Mouse (Mus musculus) CH12.LX (cell line): ENCODE measurements around the gene Fibcd1. TPM values are rescaled to one million over a fixed set of nuclear protein-coding genes. Genes with fewer than 3 reads are reported as not detected.

ENCODE experiments used
- DNase-seq: peaks from one replicate; pipeline ENCODE4 v3.0.0-alpha.2; 2013; ENCODE audit errors: extremely low read depth
- H3K27ac ChIP-seq: 2 replicates; pipeline ENCODE4 v1.5.1; 2012; ENCODE audit warnings: low read depth, mild to moderate bottlenecking, control low read depth, moderate library complexity; ENCODE audit not compliant: insufficient read depth
- H3K27me3 ChIP-seq: replicated peaks from 2 replicates; pipeline ENCODE3; 2012; ENCODE audit warnings: inconsistent platforms
- H3K36me3 ChIP-seq, 2 experiments: replicated peaks in 1 of 2; 2 replicates each; pipeline versions ENCODE3 to v1.6.1; 2012; ENCODE audit warnings: inconsistent platforms in 1 of 2, low read length in 1 of 2, mild to moderate bottlenecking in 1 of 2, mixed read lengths in 1 of 2, moderate library complexity in 1 of 2; ENCODE audit not compliant: control insufficient read depth in 1 of 2, insufficient read depth in 1 of 2
- H3K4me1 ChIP-seq, 2 experiments: 2 replicates each; pipeline ENCODE4 v1.6.1; 2012; ENCODE audit warnings: inconsistent platforms in 1 of 2, moderate library complexity in 1 of 2; ENCODE audit not compliant: insufficient read depth in 2 of 2, control insufficient read depth in 1 of 2
- H3K4me2 ChIP-seq: 2 replicates; pipeline ENCODE4 v1.6.1; 2012; ENCODE audit warnings: low read depth, mild to moderate bottlenecking, control low read depth; ENCODE audit not compliant: poor library complexity, insufficient read depth, severe bottlenecking
- H3K4me3 ChIP-seq, 3 experiments: fragments of 150-350 bp in 1 of 3; sonication (generic) in 1 of 3; replicated peaks in 1 of 3; 2 replicates each; pipeline versions ENCODE3 to v1.5.1; 2011 to 2012; ENCODE audit warnings: low read depth in 2 of 3, low read length in 2 of 3, mild to moderate bottlenecking in 2 of 3, moderate library complexity in 2 of 3, control low read depth in 1 of 3, improper control_type of control experiment in 1 of 3, inconsistent platforms in 1 of 3, mixed read lengths in 1 of 3; ENCODE audit not compliant: poor library complexity in 1 of 3
- H3K79me2 ChIP-seq: replicated peaks from 2 replicates; pipeline ENCODE4 v1.6.1; 2012; ENCODE audit warnings: mild to moderate bottlenecking, moderate library complexity; ENCODE audit not compliant: control insufficient read depth, poor library complexity, insufficient read depth, severe bottlenecking; ENCODE audit errors: extremely low read depth
- H3K9ac ChIP-seq: 2 replicates; pipeline ENCODE4 v1.6.1; 2012; ENCODE audit warnings: low read depth, mild to moderate bottlenecking, control low read depth, moderate library complexity; ENCODE audit not compliant: insufficient read depth
- H3K9me3 ChIP-seq: replicated peaks from 2 replicates; pipeline ENCODE3; 2012; ENCODE audit warnings: low read length, inconsistent platforms, mixed read lengths
- BHLHE40 ChIP-seq: IDR thresholded peaks from 2 replicates; pipeline ENCODE4 v1.6.1; 2011; ENCODE audit warnings: mild to moderate bottlenecking, low read depth, low read length, improper control_type of control experiment
- CHD2 ChIP-seq: IDR thresholded peaks from 2 replicates; pipeline ENCODE4 v1.6.1; 2011; ENCODE audit warnings: low read length, improper control_type of control experiment
- CTCF ChIP-seq, 2 experiments: IDR thresholded peaks in 1 of 2; conservative IDR thresholded peaks in 1 of 2; 2 replicates each; pipeline ENCODE4 v1.5.1; 2011 to 2012; ENCODE audit warnings: low read depth in 2 of 2, low read length in 2 of 2, improper control_type of control experiment in 1 of 2, inconsistent platforms in 1 of 2, mild to moderate bottlenecking in 1 of 2, moderate library complexity in 1 of 2
- ELF1 ChIP-seq: IDR thresholded peaks from 2 replicates; pipeline ENCODE4 v1.6.1; 2014; ENCODE audit warnings: low read depth, mild to moderate bottlenecking, inconsistent platforms, low read length, improper control_type of control experiment
- EP300 ChIP-seq: IDR thresholded peaks from 2 replicates; pipeline ENCODE4 v1.6.1; 2011; ENCODE audit warnings: low read length, improper control_type of control experiment
- JUN ChIP-seq: IDR thresholded peaks from 2 replicates; pipeline ENCODE4 v1.6.1; 2011; ENCODE audit warnings: low read depth, mild to moderate bottlenecking, low read length, improper control_type of control experiment, moderate library complexity; ENCODE audit not compliant: insufficient read depth
- MAFK ChIP-seq: IDR thresholded peaks from 2 replicates; pipeline ENCODE4 v1.6.1; 2011; ENCODE audit warnings: low read length, improper control_type of control experiment; ENCODE audit not compliant: insufficient replicate concordance
- MAX ChIP-seq: IDR thresholded peaks from 2 replicates; pipeline ENCODE4 v1.6.1; 2011; ENCODE audit warnings: low read length, improper control_type of control experiment
- MAZ ChIP-seq: IDR thresholded peaks from 2 replicates; pipeline ENCODE4 v1.6.1; 2012; ENCODE audit warnings: low read depth, mild to moderate bottlenecking, inconsistent platforms, low read length, improper control_type of control experiment, moderate library complexity
- MEF2A ChIP-seq: IDR thresholded peaks from 2 replicates; pipeline ENCODE4 v1.6.1; 2014; ENCODE audit warnings: low read depth, mild to moderate bottlenecking, inconsistent platforms, low read length, improper control_type of control experiment, borderline replicate concordance
- NRF1 ChIP-seq: IDR thresholded peaks from 2 replicates; pipeline ENCODE4 v1.6.1; 2014; ENCODE audit warnings: low read depth, mild to moderate bottlenecking, inconsistent platforms, low read length, improper control_type of control experiment, moderate library complexity
- PAX5 ChIP-seq: IDR thresholded peaks from 2 replicates; pipeline ENCODE4 v1.6.1; 2012; ENCODE audit warnings: low read length, inconsistent platforms, mixed read lengths
- POLR2AphosphoS2 ChIP-seq: IDR thresholded peaks from 2 replicates; pipeline ENCODE4 v1.6.1; 2011; ENCODE audit warnings: low read depth, low read length, improper control_type of control experiment
- RAD21 ChIP-seq: IDR thresholded peaks from 2 replicates; pipeline ENCODE4 v1.6.1; 2011; ENCODE audit warnings: low read depth, mild to moderate bottlenecking, low read length, improper control_type of control experiment, moderate library complexity
- UBTF ChIP-seq: IDR thresholded peaks from 2 replicates; pipeline ENCODE4 v1.6.1; 2012; ENCODE audit warnings: low read depth, mild to moderate bottlenecking, inconsistent platforms, low read length, improper control_type of control experiment, moderate library complexity
- USF1 ChIP-seq: IDR thresholded peaks from 2 replicates; pipeline ENCODE4 v1.6.1; 2014; ENCODE audit warnings: low read depth, mild to moderate bottlenecking, inconsistent platforms, low read length, improper control_type of control experiment
- dilution Hi-C: fragments of 300-500 bp; cut with MboI; formaldehyde crosslinking; loops from 2 replicates; pipeline ENCODE4 v1.14.3; 2020; ENCODE audit warnings: low sequenced_read_pairs; ENCODE audit not compliant: extremely low pct_unique_long_range_greater_than_20kb, extremely low pct_ligation_motif_present
- in situ Hi-C: fragments of 300-500 bp; cut with MboI; formaldehyde crosslinking; loops from 3 replicates; pipeline ENCODE4 v1.14.3; 2019; ENCODE audit warnings: low sequenced_read_pairs, low pct_ligation_motif_present, low pct_unique_long_range_greater_than_20kb, mixed read lengths
- polyA plus RNA-seq: library from polyadenylated mRNA; unstranded; fragments of >175 nt; gene quantifications from 2 replicates; pipeline ENCODE4 v1.2.1, GENCODE M21; 2012; ENCODE audit warnings: low read depth; ENCODE audit not compliant: insufficient read length
- total RNA-seq, 2 experiments: library from RNA; depleted of rRNA; stranded (reverse); fragments of 300-350 nt in 1 of 2; fragments of >200 nt in 1 of 2; gene quantifications; 2 replicates each; pipeline ENCODE4 v1.2.3; 2012 to 2014

Gene Fibcd1
- total and polyA plus RNA-seq, 3 experiments, result 0.04 to 0.15 (median 0.09) TPM

- Histone ChIP-seq H3K27me3 (peaks cover 68% of the 10 kb centered on the region), H3K27ac (no peak overlapping the region), H3K4me1 (peaks cover 0 to 7% of the 10 kb centered on the region in 2 experiments; a peak in 1 of 4 replicates), H3K9me3 (peaks cover 10% of the 10 kb centered on the region), H3K36me3 (no peaks in the 10 kb centered on the region), H3K79me2 (no peaks in the 10 kb centered on the region), H3K4me3 (no peak overlapping the region), H3K9ac (no peak overlapping the region), H3K4me2 (no peak overlapping the region)
- in situ Hi-C loops (no loop called here), dilution Hi-C loops (no loop called here)
- no peak for DNase-seq
- TF ChIP-seq MAX (no peak), CHD2 (no peak), PAX5 (no peak), BHLHE40 (no peak), USF1 (no peak), CTCF (conservative IDR thresholded peaks at IDR 0.05 in 1 of 2, IDR thresholded peaks at IDR 0.05 in 1 of 2; ENCODE audit: low read depth in 2 of 2, low read length in 2 of 2) (no peak), JUN (no peak), EP300 (no peak)
Measured at GRCm38 (mm10) chr2:31874290-31874855, 28.6 kb upstream of the Fibcd1 start.

GRCm38 (mm10) chr2:31870683-31871082 lies 24.9 kb upstream of the Fibcd1 start:
- no peaks in the 10 kb centered on the region for H3K79me2 ChIP-seq
- H3K4me3 ChIP-seq, result no peak overlapping the region
- H3K9me3 ChIP-seq, result peaks cover 10% of the 10 kb centered on the region
- H3K4me1 ChIP-seq, result no peaks in the 10 kb centered on the region
- no peak for DNase-seq
- H3K36me3 ChIP-seq, result no peaks in the 10 kb centered on the region
- no peak overlapping the region for H3K4me2 ChIP-seq
- H3K9ac ChIP-seq, result no peak overlapping the region
- no peak for TF ChIP-seq MAZ
- no peak for TF ChIP-seq MAFK
- TF ChIP-seq USF1, result no peak
- TF ChIP-seq MEF2A, result no peak
- TF ChIP-seq ELF1, result no peak
- TF ChIP-seq NRF1, result no peak
- TF ChIP-seq RAD21, result no peak
- TF ChIP-seq UBTF, result no peak
- no peak for TF ChIP-seq POLR2AphosphoS2
- in situ Hi-C loops (no loop called here), dilution Hi-C loops (no loop called here)
- peaks cover 70% of the 10 kb centered on the region for H3K27me3 ChIP-seq
- H3K27ac ChIP-seq, result no peak overlapping the region
